Mouse (Mus musculus): ENCODE measurements around the gene Ube2g1. TPM values are rescaled to one million over a fixed set of nuclear protein-coding genes. Genes with fewer than 3 reads are reported as not detected.

Gene Ube2g1
- 13.3 and 14.8 TPM in 2 replicates for polyA plus RNA-seq (2012; rRNA removed)

- peak within 1 kb of the TSS; percentile 82 for H3K4me3 ChIP-seq (ENCODE audit: control insufficient read depth, insufficient read depth, low read length)
- DNase-seq, result peak; percentile 99
- TF ChIP-seq POLR2A (IDR thresholded peaks at IDR 0.05; ENCODE audit: control insufficient read depth, extremely low read depth, insufficient read depth, low read length, poor library complexity) (peak; percentile 97), CTCF (IDR thresholded peaks at IDR 0.05; ENCODE audit: borderline replicate concordance, control insufficient read depth, extremely low read depth, insufficient read depth, low read length, poor library complexity) (peak; percentile 73; the same call in 1 of the 2 replicates)
- no peaks in the 10 kb centered on the region for H3K27me3 ChIP-seq (ENCODE audit: control insufficient read depth, insufficient read depth, low read length)
- H3K36me3 ChIP-seq (ENCODE audit: control insufficient read depth, insufficient read depth, low read length), result no peaks in the 10 kb centered on the region
- no peaks in the 10 kb centered on the region for H3K4me1 ChIP-seq (replicated peaks; ENCODE audit: control insufficient read depth, insufficient read depth, low read length)
- 2% methylated on average over 55 of the region's 56 CpGs for WGBS
- peak within 1 kb of the TSS; percentile 61 for H3K27ac ChIP-seq (ENCODE audit: control insufficient read depth, insufficient read depth, low read length)
Observed at GRCm38 (mm10) chr11:72606694-72607407, at the start of gene Ube2g1. Gene Ube2g1, plus strand, starts transcription at chr11:72607283.

GRCm38 (mm10) chr11:72558155-72558554, 48.9 kb upstream of the Ube2g1 start:
- Histone ChIP-seq H3K27me3 (ENCODE audit: control insufficient read depth, insufficient read depth, low read length) (no peaks in the 10 kb centered on the region), H3K36me3 (ENCODE audit: control insufficient read depth, insufficient read depth, low read length) (no peaks in the 10 kb centered on the region), H3K4me3 (ENCODE audit: control insufficient read depth, insufficient read depth, low read length) (no peak overlapping the region), H3K4me1 (replicated peaks; ENCODE audit: control insufficient read depth, insufficient read depth, low read length) (no peaks in the 10 kb centered on the region), H3K27ac (ENCODE audit: control insufficient read depth, insufficient read depth, low read length) (no peak overlapping the region)
- no peak for TF ChIP-seq CTCF (IDR thresholded peaks at IDR 0.05; ENCODE audit: borderline replicate concordance, control insufficient read depth, extremely low read depth, insufficient read depth, low read length, poor library complexity)
- no peak for TF ChIP-seq POLR2A (IDR thresholded peaks at IDR 0.05; ENCODE audit: control insufficient read depth, extremely low read depth, insufficient read depth, low read length, poor library complexity)
- DNase-seq, result no peak
- WGBS, result 93% methylated on average over 5 of the region's 5 CpGs

GRCm38 (mm10) chr11:72560661-72561060, 46.4 kb upstream of the Ube2g1 start:
- no peaks in the 10 kb centered on the region for H3K4me1 ChIP-seq (replicated peaks; ENCODE audit: control insufficient read depth, insufficient read depth, low read length)
- TF ChIP-seq CTCF (IDR thresholded peaks at IDR 0.05; ENCODE audit: borderline replicate concordance, control insufficient read depth, extremely low read depth, insufficient read depth, low read length, poor library complexity) (no peak), POLR2A (IDR thresholded peaks at IDR 0.05; ENCODE audit: control insufficient read depth, extremely low read depth, insufficient read depth, low read length, poor library complexity) (no peak)
- no peak overlapping the region for H3K27ac ChIP-seq (ENCODE audit: control insufficient read depth, insufficient read depth, low read length)
- no peak overlapping the region for H3K4me3 ChIP-seq (ENCODE audit: control insufficient read depth, insufficient read depth, low read length)
- 73% methylated on average over 3 of the region's 3 CpGs for WGBS
- no peaks in the 10 kb centered on the region for H3K27me3 ChIP-seq (ENCODE audit: control insufficient read depth, insufficient read depth, low read length)
- DNase-seq, result no peak
- H3K36me3 ChIP-seq (ENCODE audit: control insufficient read depth, insufficient read depth, low read length), result no peaks in the 10 kb centered on the region

- DNase-seq, result no peak
- Histone ChIP-seq H3K36me3 (ENCODE audit: control insufficient read depth, insufficient read depth, low read length) (no peaks in the 10 kb centered on the region), H3K4me3 (ENCODE audit: control insufficient read depth, insufficient read depth, low read length) (no peak overlapping the region), H3K27ac (ENCODE audit: control insufficient read depth, insufficient read depth, low read length) (no peak overlapping the region), H3K4me1 (replicated peaks; ENCODE audit: control insufficient read depth, insufficient read depth, low read length) (no peaks in the 10 kb centered on the region), H3K27me3 (ENCODE audit: control insufficient read depth, insufficient read depth, low read length) (no peaks in the 10 kb centered on the region)
- 19% methylated on average over 6 of the region's 6 CpGs for WGBS
- TF ChIP-seq POLR2A (IDR thresholded peaks at IDR 0.05; ENCODE audit: control insufficient read depth, extremely low read depth, insufficient read depth, low read length, poor library complexity), result no peak
- TF ChIP-seq CTCF (IDR thresholded peaks at IDR 0.05; ENCODE audit: borderline replicate concordance, control insufficient read depth, extremely low read depth, insufficient read depth, low read length, poor library complexity), result no peak
Observed at GRCm38 (mm10) chr11:72564232-72564807, 42.8 kb upstream of the Ube2g1 start.

GRCm38 (mm10) chr11:72566304-72566703, 40.8 kb upstream of the Ube2g1 start:
- DNase-seq, result no peak
- Histone ChIP-seq H3K27ac (ENCODE audit: control insufficient read depth, insufficient read depth, low read length) (no peak overlapping the region), H3K27me3 (ENCODE audit: control insufficient read depth, insufficient read depth, low read length) (no peaks in the 10 kb centered on the region), H3K4me1 (replicated peaks; ENCODE audit: control insufficient read depth, insufficient read depth, low read length) (no peaks in the 10 kb centered on the region), H3K4me3 (ENCODE audit: control insufficient read depth, insufficient read depth, low read length) (no peak overlapping the region), H3K36me3 (ENCODE audit: control insufficient read depth, insufficient read depth, low read length) (no peaks in the 10 kb centered on the region)
- TF ChIP-seq POLR2A (IDR thresholded peaks at IDR 0.05; ENCODE audit: control insufficient read depth, extremely low read depth, insufficient read depth, low read length, poor library complexity), result no peak
- no peak for TF ChIP-seq CTCF (IDR thresholded peaks at IDR 0.05; ENCODE audit: borderline replicate concordance, control insufficient read depth, extremely low read depth, insufficient read depth, low read length, poor library complexity)
- 97% methylated on average over 7 of the region's 7 CpGs for WGBS

- WGBS, result 53% methylated on average over 9 of the region's 10 CpGs
- DNase-seq, result no peak
Observed at GRCm38 (mm10) chr11:72566816-72567338, 40.2 kb upstream of the Ube2g1 start.

More at GRCm38 (mm10) chr11:72566816-72567338, 40.2 kb upstream of the Ube2g1 start:
- H3K4me3 ChIP-seq (ENCODE audit: control insufficient read depth, insufficient read depth, low read length), result no peak overlapping the region
- no peaks in the 10 kb centered on the region for H3K4me1 ChIP-seq (replicated peaks; ENCODE audit: control insufficient read depth, insufficient read depth, low read length)
- H3K27ac ChIP-seq (ENCODE audit: control insufficient read depth, insufficient read depth, low read length), result no peak overlapping the region
- no peaks in the 10 kb centered on the region for H3K27me3 ChIP-seq (ENCODE audit: control insufficient read depth, insufficient read depth, low read length)
- no peaks in the 10 kb centered on the region for H3K36me3 ChIP-seq (ENCODE audit: control insufficient read depth, insufficient read depth, low read length)
- TF ChIP-seq CTCF (IDR thresholded peaks at IDR 0.05; ENCODE audit: borderline replicate concordance, control insufficient read depth, extremely low read depth, insufficient read depth, low read length, poor library complexity) (no peak), POLR2A (IDR thresholded peaks at IDR 0.05; ENCODE audit: control insufficient read depth, extremely low read depth, insufficient read depth, low read length, poor library complexity) (no peak)
